ENCODE assay signal across 19 mouse cellular contexts in genomic region chr6:64596835-64597234, GRCm38 (mm10).
DNase-seq lines count a peak whose midpoint lies in the region; ATAC-seq lines count a peak whose summit lies in the region.
"Had no signal": no experiment of that assay in that cellular context is flagged by ENCODE, and none has a peak within 500 bp of the region (broad histone marks: within the 10 kb centered on the region; RNA-seq: fewer than 3 reads in every experiment).

No protein-coding gene starts in this region.

- DNase-seq in hindbrain, embryonic 10.5 days (ENCODE audit: low spot score), result peak; percentile 45
- DNase-seq in hindbrain, embryonic 14.5 days (ENCODE audit: low spot score), result no peak
- DNase-seq in midbrain, embryonic 10.5 days (ENCODE audit: low spot score), result peak; percentile 41
- peak; percentile 61 for DNase-seq in embryo, embryonic 10.5 days (ENCODE audit: low spot score)
- DNase-seq in mesoderm, embryonic 11.5 days (ENCODE audit: low read depth, low spot score), result peak; percentile 45
- DNase-seq: adrenal gland, adult 8-10 months; cerebellum, postnatal 36 days; heart, adult 11 months; kidney, adult 9 months; kidney, postnatal 4 days; lung, adult 2 months had no signal

- no peak for ATAC-seq in hindbrain, embryonic 14.5 days (ENCODE audit: low FRiP score)
- no peak for ATAC-seq in midbrain, embryonic 15.5 days (replicated peaks)
- no peak for ATAC-seq in granulocyte monocyte progenitor cell, adult 5-6 weeks (replicated peaks; ENCODE audit: poor library complexity, severe bottlenecking)

- peak overlapping the region; percentile 83 for H3K27ac ChIP-seq in hindbrain, embryonic 10.5 days
- H3K27ac ChIP-seq in hindbrain, embryonic 14.5 days, result no peak overlapping the region
- peak overlapping the region; percentile 74 for H3K27ac ChIP-seq in midbrain, embryonic 10.5 days (replicated peaks)
- no peak overlapping the region for H3K27ac ChIP-seq in midbrain, embryonic 15.5 days
- H3K27ac ChIP-seq: embryonic facial prominence, embryonic 15.5 days; forebrain, embryonic 12.5 days; hindbrain, embryonic 15.5 days; limb, embryonic 15.5 days had no signal

- H3K27me3 ChIP-seq in hindbrain, embryonic 10.5 days (ENCODE audit: insufficient read depth, poor library complexity, severe bottlenecking), result no peaks in the 10 kb centered on the region
- no peaks in the 10 kb centered on the region for H3K27me3 ChIP-seq in hindbrain, embryonic 14.5 days (ENCODE audit: control insufficient read depth, insufficient read depth, low read length)
- H3K27me3 ChIP-seq in midbrain, embryonic 10.5 days (ENCODE audit: low read depth, poor library complexity, severe bottlenecking), result no peaks in the 10 kb centered on the region
- H3K27me3 ChIP-seq in midbrain, embryonic 15.5 days (replicated peaks), result no peaks in the 10 kb centered on the region
- H3K27me3 ChIP-seq: embryonic facial prominence, embryonic 15.5 days; forebrain, embryonic 12.5 days; hindbrain, embryonic 15.5 days; limb, embryonic 15.5 days had no signal

- H3K9me3 ChIP-seq in hindbrain, embryonic 10.5 days, result no peaks in the 10 kb centered on the region
- H3K9me3 ChIP-seq in hindbrain, embryonic 14.5 days (ENCODE audit: control insufficient read depth, low read length), result no peaks in the 10 kb centered on the region
- no peaks in the 10 kb centered on the region for H3K9me3 ChIP-seq in midbrain, embryonic 10.5 days (replicated peaks)
- H3K9me3 ChIP-seq in midbrain, embryonic 15.5 days, result no peaks in the 10 kb centered on the region
- H3K9me3 ChIP-seq: embryonic facial prominence, embryonic 15.5 days; forebrain, embryonic 12.5 days; G1E; hindbrain, embryonic 15.5 days; limb, embryonic 15.5 days had no signal

- no peaks in the 10 kb centered on the region for H3K36me3 ChIP-seq in hindbrain, embryonic 10.5 days
- no peaks in the 10 kb centered on the region for H3K36me3 ChIP-seq in hindbrain, embryonic 14.5 days (replicated peaks; ENCODE audit: control insufficient read depth, insufficient read depth)
- H3K36me3 ChIP-seq in midbrain, embryonic 10.5 days, result no peaks in the 10 kb centered on the region
- no peaks in the 10 kb centered on the region for H3K36me3 ChIP-seq in midbrain, embryonic 15.5 days (replicated peaks)
- H3K36me3 ChIP-seq: embryonic facial prominence, embryonic 15.5 days; forebrain, embryonic 12.5 days; G1E; hindbrain, embryonic 15.5 days; limb, embryonic 15.5 days had no signal

- H3K9ac ChIP-seq in hindbrain, embryonic 14.5 days, result no peak overlapping the region
- H3K9ac ChIP-seq in midbrain, embryonic 15.5 days, result no peak overlapping the region
- H3K9ac ChIP-seq: embryonic facial prominence, embryonic 15.5 days; forebrain, embryonic 12.5 days; hindbrain, embryonic 15.5 days; limb, embryonic 15.5 days had no signal

- 33% methylated on average over 2 of the region's 2 CpGs for WGBS in hindbrain, embryonic 10.5 days
- WGBS in hindbrain, embryonic 14.5 days, result 26% methylated on average over 2 of the region's 2 CpGs
- 30% methylated on average over 2 of the region's 2 CpGs for WGBS in midbrain, embryonic 10.5 days
- 26% methylated on average over 2 of the region's 2 CpGs for WGBS in midbrain, embryonic 15.5 days

- no peak overlapping the region for H3K4me2 ChIP-seq in hindbrain, embryonic 14.5 days (replicated peaks)
- H3K4me2 ChIP-seq in midbrain, embryonic 15.5 days, result no peak overlapping the region
- H3K4me2 ChIP-seq: embryonic facial prominence, embryonic 15.5 days; forebrain, embryonic 12.5 days; hindbrain, embryonic 15.5 days; limb, embryonic 15.5 days had no signal

- H3K4me3 ChIP-seq in hindbrain, embryonic 10.5 days, result no peak overlapping the region
- H3K4me3 ChIP-seq in hindbrain, embryonic 14.5 days (replicated peaks; ENCODE audit: low read length), result no peak overlapping the region
- no peak overlapping the region for H3K4me3 ChIP-seq in midbrain, embryonic 10.5 days
- H3K4me3 ChIP-seq in midbrain, embryonic 15.5 days, result no peak overlapping the region
- H3K4me3 ChIP-seq: embryonic facial prominence, embryonic 15.5 days; forebrain, embryonic 12.5 days; hindbrain, embryonic 15.5 days; limb, embryonic 15.5 days; myocyte had no signal

- H3K4me1 ChIP-seq in hindbrain, embryonic 10.5 days (replicated peaks), result peaks cover 26% of the 10 kb centered on the region
- 0 out of 2 replicates have a peak, but pooled peaks cover 3% of the 10 kb centered on the region for H3K4me1 ChIP-seq in hindbrain, embryonic 14.5 days (replicated peaks; ENCODE audit: control insufficient read depth, insufficient read depth, low read length)
- peaks cover 26% of the 10 kb centered on the region for H3K4me1 ChIP-seq in midbrain, embryonic 10.5 days
- H3K4me1 ChIP-seq in midbrain, embryonic 15.5 days, result peaks cover 3% of the 10 kb centered on the region; the same call in 1 of the 2 replicates
- H3K4me1 ChIP-seq: embryonic facial prominence, embryonic 15.5 days; limb, embryonic 15.5 days had no signal

Comparison
In these comparisons a context has a peak if more than half of its experiments do, and no peak if none do; other contexts are left out.
1. H3K27ac ChIP-seq: peak in hindbrain, embryonic 10.5 days (single experiment) and midbrain, embryonic 10.5 days (single experiment); none in hindbrain, embryonic 14.5 days (single experiment) and midbrain, embryonic 15.5 days (single experiment).